Mouse (Mus musculus): Measurements from ENCODE around the gene Ascc3. TPM values are rescaled to one million over a fixed set of nuclear protein-coding genes. Genes with fewer than 3 reads are reported as not detected.

Gene Ascc3
- polyA plus RNA-seq, 1 experiment, result 23.4 TPM

GRCm38 (mm10) chr10:50801594-50801993 lies 209.1 kb downstream of the Ascc3 start:
- Histone ChIP-seq H3K27ac (ENCODE audit: control insufficient read depth, insufficient read depth, low read depth, low read length) (no peak overlapping the region), H3K36me3 (ENCODE audit: control insufficient read depth, insufficient read depth, low read length) (no peaks in the 10 kb centered on the region)

GRCm38 (mm10) chr10:50802380-50802779 lies 209.9 kb downstream of the Ascc3 start:
- TF ChIP-seq CTCF (IDR thresholded peaks at IDR 0.05; ENCODE audit: control insufficient read depth, insufficient read depth, insufficient replicate concordance, low read depth, low read length) (no peak), POLR2A (IDR thresholded peaks at IDR 0.05; ENCODE audit: control insufficient read depth, low read depth, low read length) (no peak)
- Histone ChIP-seq H3K36me3 (ENCODE audit: control insufficient read depth, insufficient read depth, low read length) (no peaks in the 10 kb centered on the region), H3K27ac (ENCODE audit: control insufficient read depth, insufficient read depth, low read depth, low read length) (no peak overlapping the region)

More at GRCm38 (mm10) chr10:50801594-50801993, 209.1 kb downstream of the Ascc3 start:
- TF ChIP-seq POLR2A (IDR thresholded peaks at IDR 0.05; ENCODE audit: control insufficient read depth, low read depth, low read length) (no peak), CTCF (IDR thresholded peaks at IDR 0.05; ENCODE audit: control insufficient read depth, insufficient read depth, insufficient replicate concordance, low read depth, low read length) (no peak)
- Histone ChIP-seq H3K4me3 (ENCODE audit: control insufficient read depth, low read depth, low read length) (no peak overlapping the region), H3K4me1 (ENCODE audit: control insufficient read depth, insufficient read depth, low read length) (no peaks in the 10 kb centered on the region), H3K27me3 (ENCODE audit: control insufficient read depth, insufficient read depth, low read length) (no peaks in the 10 kb centered on the region)

GRCm38 (mm10) chr10:50806166-50806565 lies 213.7 kb downstream of the Ascc3 start:
- no peak overlapping the region for H3K4me3 ChIP-seq (ENCODE audit: control insufficient read depth, low read depth, low read length)
- H3K36me3 ChIP-seq (ENCODE audit: control insufficient read depth, insufficient read depth, low read length), result no peaks in the 10 kb centered on the region
- H3K27ac ChIP-seq (ENCODE audit: control insufficient read depth, insufficient read depth, low read depth, low read length), result no peak overlapping the region
- no peaks in the 10 kb centered on the region for H3K27me3 ChIP-seq (ENCODE audit: control insufficient read depth, insufficient read depth, low read length)
- no peaks in the 10 kb centered on the region for H3K4me1 ChIP-seq (ENCODE audit: control insufficient read depth, insufficient read depth, low read length)
- TF ChIP-seq CTCF (IDR thresholded peaks at IDR 0.05; ENCODE audit: control insufficient read depth, insufficient read depth, insufficient replicate concordance, low read depth, low read length) (no peak), POLR2A (IDR thresholded peaks at IDR 0.05; ENCODE audit: control insufficient read depth, low read depth, low read length) (no peak)

More at GRCm38 (mm10) chr10:50802380-50802779, 209.9 kb downstream of the Ascc3 start:
- H3K4me3 ChIP-seq (ENCODE audit: control insufficient read depth, low read depth, low read length), result no peak overlapping the region
- H3K4me1 ChIP-seq (ENCODE audit: control insufficient read depth, insufficient read depth, low read length), result no peaks in the 10 kb centered on the region
- no peaks in the 10 kb centered on the region for H3K27me3 ChIP-seq (ENCODE audit: control insufficient read depth, insufficient read depth, low read length)

- Histone ChIP-seq H3K36me3 (ENCODE audit: control insufficient read depth, insufficient read depth, low read length) (no peaks in the 10 kb centered on the region), H3K4me1 (ENCODE audit: control insufficient read depth, insufficient read depth, low read length) (no peaks in the 10 kb centered on the region), H3K27ac (ENCODE audit: control insufficient read depth, insufficient read depth, low read depth, low read length) (no peak overlapping the region), H3K27me3 (ENCODE audit: control insufficient read depth, insufficient read depth, low read length) (no peaks in the 10 kb centered on the region), H3K4me3 (ENCODE audit: control insufficient read depth, low read depth, low read length) (no peak overlapping the region)
- no peak for TF ChIP-seq CTCF (IDR thresholded peaks at IDR 0.05; ENCODE audit: control insufficient read depth, insufficient read depth, insufficient replicate concordance, low read depth, low read length)
- TF ChIP-seq POLR2A (IDR thresholded peaks at IDR 0.05; ENCODE audit: control insufficient read depth, low read depth, low read length), result no peak
Measured at GRCm38 (mm10) chr10:50822363-50822762, 229.9 kb downstream of the Ascc3 start.

GRCm38 (mm10) chr10:50826829-50827228 lies 234.4 kb downstream of the Ascc3 start:
- Histone ChIP-seq H3K27ac (ENCODE audit: control insufficient read depth, insufficient read depth, low read depth, low read length) (no peak overlapping the region), H3K4me1 (ENCODE audit: control insufficient read depth, insufficient read depth, low read length) (no peaks in the 10 kb centered on the region), H3K36me3 (ENCODE audit: control insufficient read depth, insufficient read depth, low read length) (no peaks in the 10 kb centered on the region), H3K4me3 (ENCODE audit: control insufficient read depth, low read depth, low read length) (no peak overlapping the region), H3K27me3 (ENCODE audit: control insufficient read depth, insufficient read depth, low read length) (no peaks in the 10 kb centered on the region)
- TF ChIP-seq CTCF (IDR thresholded peaks at IDR 0.05; ENCODE audit: control insufficient read depth, insufficient read depth, insufficient replicate concordance, low read depth, low read length) (no peak), POLR2A (IDR thresholded peaks at IDR 0.05; ENCODE audit: control insufficient read depth, low read depth, low read length) (no peak)

- no peak overlapping the region for H3K4me3 ChIP-seq (ENCODE audit: control insufficient read depth, low read depth, low read length)
Measured at GRCm38 (mm10) chr10:50834533-50834932, 242.1 kb downstream of the Ascc3 start.

GRCm38 (mm10) chr10:50843363-50843762 lies 250.9 kb downstream of the Ascc3 start:
- Histone ChIP-seq H3K4me3 (ENCODE audit: control insufficient read depth, low read depth, low read length) (no peak overlapping the region), H3K27ac (ENCODE audit: control insufficient read depth, insufficient read depth, low read depth, low read length) (no peak overlapping the region), H3K4me1 (ENCODE audit: control insufficient read depth, insufficient read depth, low read length) (no peaks in the 10 kb centered on the region), H3K36me3 (ENCODE audit: control insufficient read depth, insufficient read depth, low read length) (no peaks in the 10 kb centered on the region), H3K27me3 (ENCODE audit: control insufficient read depth, insufficient read depth, low read length) (no peaks in the 10 kb centered on the region)
- no peak for TF ChIP-seq POLR2A (IDR thresholded peaks at IDR 0.05; ENCODE audit: control insufficient read depth, low read depth, low read length)
- TF ChIP-seq CTCF (IDR thresholded peaks at IDR 0.05; ENCODE audit: control insufficient read depth, insufficient read depth, insufficient replicate concordance, low read depth, low read length), result no peak

More at GRCm38 (mm10) chr10:50834533-50834932, 242.1 kb downstream of the Ascc3 start:
- TF ChIP-seq CTCF (IDR thresholded peaks at IDR 0.05; ENCODE audit: control insufficient read depth, insufficient read depth, insufficient replicate concordance, low read depth, low read length) (no peak), POLR2A (IDR thresholded peaks at IDR 0.05; ENCODE audit: control insufficient read depth, low read depth, low read length) (no peak)
- no peak overlapping the region for H3K27ac ChIP-seq (ENCODE audit: control insufficient read depth, insufficient read depth, low read depth, low read length)
- no peaks in the 10 kb centered on the region for H3K4me1 ChIP-seq (ENCODE audit: control insufficient read depth, insufficient read depth, low read length)
- H3K36me3 ChIP-seq (ENCODE audit: control insufficient read depth, insufficient read depth, low read length), result no peaks in the 10 kb centered on the region
- no peaks in the 10 kb centered on the region for H3K27me3 ChIP-seq (ENCODE audit: control insufficient read depth, insufficient read depth, low read length)

- TF ChIP-seq POLR2A (IDR thresholded peaks at IDR 0.05; ENCODE audit: control insufficient read depth, low read depth, low read length) (no peak), CTCF (IDR thresholded peaks at IDR 0.05; ENCODE audit: control insufficient read depth, insufficient read depth, insufficient replicate concordance, low read depth, low read length) (no peak)
- no peak overlapping the region for H3K4me3 ChIP-seq (ENCODE audit: control insufficient read depth, low read depth, low read length)
- no peaks in the 10 kb centered on the region for H3K27me3 ChIP-seq (ENCODE audit: control insufficient read depth, insufficient read depth, low read length)
- H3K4me1 ChIP-seq (ENCODE audit: control insufficient read depth, insufficient read depth, low read length), result no peaks in the 10 kb centered on the region
- no peaks in the 10 kb centered on the region for H3K36me3 ChIP-seq (ENCODE audit: control insufficient read depth, insufficient read depth, low read length)
- H3K27ac ChIP-seq (ENCODE audit: control insufficient read depth, insufficient read depth, low read depth, low read length), result no peak overlapping the region
Measured at GRCm38 (mm10) chr10:50868202-50868601, 275.7 kb downstream of the Ascc3 start.
